Mouse (Mus musculus) myocyte (in vitro differentiated cells): Measurements from ENCODE around the gene Trim62.

Source experiments
- CEBPB ChIP-seq: IDR thresholded peaks from 2 replicates; pipeline ENCODE4 v1.6.1; 2011; ENCODE audit warnings: mild to moderate bottlenecking, moderate library complexity; ENCODE audit not compliant: poor library complexity, insufficient read depth, severe bottlenecking
- MYOD1 ChIP-seq, 3 experiments: IDR thresholded peaks; one replicate each; pipeline ENCODE4 v1.6.1; 2011; ENCODE audit warnings: control low read depth in 2 of 3, low read depth in 2 of 3, mild to moderate bottlenecking in 2 of 3, moderate library complexity in 1 of 3; ENCODE audit not compliant: insufficient read length in 2 of 3, control insufficient read depth in 1 of 3
- MYOG ChIP-seq, 3 experiments: IDR thresholded peaks; one replicate each; pipeline ENCODE4 v1.6.1; 2011; ENCODE audit warnings: control low read depth in 2 of 3, low read depth in 2 of 3, mild to moderate bottlenecking in 2 of 3; ENCODE audit not compliant: insufficient read length in 2 of 3, control insufficient read depth in 1 of 3, insufficient read depth in 1 of 3
- POLR2A ChIP-seq: IDR thresholded peaks from one replicate; pipeline ENCODE4 v1.6.1; 2011; ENCODE audit warnings: low read depth, mild to moderate bottlenecking, control low read depth, moderate library complexity; ENCODE audit not compliant: insufficient read length
- TCF12 ChIP-seq: IDR thresholded peaks from one replicate; pipeline ENCODE4 v1.6.1; 2011; ENCODE audit warnings: mild to moderate bottlenecking, control low read depth; ENCODE audit not compliant: poor library complexity, insufficient read depth, severe bottlenecking

GRCm38 (mm10) chr4:128886571-128886970 is 3.2 kb downstream of the Trim62 start:
- TF ChIP-seq TCF12 (no peak), POLR2A (no peak), MYOD1 (IDR thresholded peaks at IDR 0.05; ENCODE audit: control insufficient read depth in 1 of 3, insufficient read length in 2 of 3, low read depth in 2 of 3) (no peak), MYOG (IDR thresholded peaks at IDR 0.05; ENCODE audit: control insufficient read depth in 1 of 3, insufficient read depth in 1 of 3, insufficient read length in 2 of 3, low read depth in 2 of 3) (no peak), CEBPB (no peak)
